Mouse (Mus musculus) intestine, embryonic 16.5 days (tissue): ENCODE measurements around the gene Clcn6. TPM values are rescaled to one million over a fixed set of nuclear protein-coding genes. Genes with fewer than 3 reads are reported as not detected.

ENCODE experiments used
- ATAC-seq: fragments of 200-750 bp; cut with Nextera tagmentation; 2 replicates; pipeline ENCODE4 v1.8.0; 2017; ENCODE audit warnings: moderate TSS enrichment, moderate library complexity
- H3K27ac ChIP-seq: fragments of 300-500 bp; sonication (generic); 2 replicates; pipeline ENCODE4 v1.5.1; 2014; ENCODE audit warnings: mild to moderate bottlenecking, low read length
- H3K27me3 ChIP-seq: fragments of 300-500 bp; sonication (generic); replicated peaks from 2 replicates; pipeline ENCODE4 v1.6.1; 2014; ENCODE audit warnings: low read length, control low read depth, mixed read lengths; ENCODE audit not compliant: control insufficient read depth, insufficient read depth
- H3K36me3 ChIP-seq: fragments of 300-500 bp; sonication (generic); 2 replicates; pipeline ENCODE4 v1.6.1; 2014; ENCODE audit warnings: low read length, control low read depth; ENCODE audit not compliant: control insufficient read depth, insufficient read depth
- H3K4me1 ChIP-seq: fragments of 300-500 bp; sonication (generic); 2 replicates; pipeline ENCODE4 v1.6.1; 2014; ENCODE audit warnings: low read length, control low read depth, mixed read lengths; ENCODE audit not compliant: control insufficient read depth, insufficient read depth
- H3K4me2 ChIP-seq: fragments of 300-500 bp; sonication (generic); 2 replicates; pipeline ENCODE4 v1.6.1; 2014; ENCODE audit warnings: low read depth, low read length, control low read depth
- H3K4me3 ChIP-seq: fragments of 300-500 bp; sonication (generic); 2 replicates; pipeline ENCODE4 v1.5.1; 2014; ENCODE audit warnings: mild to moderate bottlenecking, low read length
- H3K9ac ChIP-seq: fragments of 300-500 bp; sonication (generic); 2 replicates; pipeline ENCODE4 v1.6.1; 2014; ENCODE audit warnings: low read depth, low read length
- H3K9me3 ChIP-seq: fragments of 300-500 bp; sonication (generic); 2 replicates; pipeline ENCODE4 v1.6.1; 2016; ENCODE audit warnings: low read length, control low read depth; ENCODE audit not compliant: control insufficient read depth
- WGBS: fragments of 180-500 bp; shearing (Covaris S2); extraction: QIAGEN DNeasy Blood & Tissue Kit; methylation state at CpG from one replicate; pipeline ENCODE4 v1.1.7; 2014; 5-methylcytosine and 5-hydroxymethylcytosine counted together
- polyA plus RNA-seq: library from polyadenylated mRNA; unstranded; fragments of >200 nt; fragmentation: Nextera tagmentation; extraction: Ambion mirVana; gene quantifications from 2 replicates; pipeline ENCODE4 v1.2.1, GENCODE M21; 2015

Gene Clcn6
- polyA plus RNA-seq, 1 experiment from 2014 or later: 4.5 TPM

DNA sequence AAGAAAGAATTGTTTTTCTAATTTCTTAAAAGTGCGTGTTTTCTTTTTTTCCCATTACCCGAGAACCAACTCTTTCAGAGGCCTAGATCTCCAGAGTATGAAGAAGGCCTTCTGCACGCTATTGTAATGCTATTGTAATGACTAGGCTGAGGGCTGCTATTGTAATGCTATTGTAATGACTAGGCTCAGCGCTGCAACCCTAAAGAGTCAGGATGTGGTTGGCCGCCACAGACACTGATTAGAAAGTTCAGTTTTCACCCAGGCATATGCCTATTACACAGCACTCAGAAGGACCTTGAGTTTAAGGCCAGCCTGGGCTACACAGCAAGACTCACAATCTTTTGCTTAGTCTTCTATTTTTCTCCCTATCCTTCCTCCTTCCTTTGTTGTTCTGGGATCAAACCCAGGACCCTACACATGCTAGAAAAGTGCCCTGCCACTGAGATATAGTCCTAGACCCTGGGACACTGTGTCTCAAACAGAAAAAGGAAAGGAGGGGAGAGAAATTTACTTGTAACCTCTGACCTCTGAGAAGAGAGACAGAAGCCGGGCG, 4.7 kb downstream of the Clcn6 start:
- H3K4me2 ChIP-seq: no peak overlapping the region
- H3K9me3 ChIP-seq: no peaks in the 10 kb centered on the region

DNA sequence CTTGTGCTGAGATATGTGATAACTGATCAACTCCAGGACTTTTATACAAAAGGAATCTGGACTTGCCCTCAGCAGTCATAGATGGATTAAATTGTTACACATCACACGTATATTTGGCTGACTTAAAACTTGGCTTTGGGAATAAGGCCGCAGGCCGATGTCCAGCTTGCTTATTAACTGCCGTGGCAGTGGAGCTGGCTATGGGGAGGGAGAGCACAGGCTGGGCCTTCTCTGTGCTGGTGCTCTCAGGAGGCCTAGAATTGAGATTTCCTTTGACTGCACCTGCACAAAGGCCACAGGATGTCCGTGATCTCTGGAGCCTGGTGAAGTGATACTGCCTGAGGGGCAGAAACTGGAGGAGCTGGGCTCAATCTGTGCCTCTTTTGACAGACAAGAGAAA, 8.1 kb downstream of the Clcn6 start:
- H3K9me3 ChIP-seq: no peaks in the 10 kb centered on the region
- H3K36me3 ChIP-seq: 0 out of 2 replicates have a peak, but pooled peaks cover 5% of the 10 kb centered on the region
- no peak overlapping the region for H3K4me2 ChIP-seq
- H3K27ac ChIP-seq: no peak overlapping the region
- 85% methylated on average over 5 of the region's 5 CpGs for WGBS
- no peak overlapping the region for H3K4me3 ChIP-seq
- H3K4me1 ChIP-seq: no peaks in the 10 kb centered on the region
- no peaks in the 10 kb centered on the region for H3K27me3 ChIP-seq
- no peak overlapping the region for H3K9ac ChIP-seq
- ATAC-seq: no peak

More for the DNA sequence above, 4.7 kb downstream of the Clcn6 start:
- H3K27me3 ChIP-seq: no peaks in the 10 kb centered on the region
- H3K4me1 ChIP-seq: peaks cover 7% of the 10 kb centered on the region
- no peak overlapping the region for H3K27ac ChIP-seq
- 84% methylated on average over 7 of the region's 7 CpGs for WGBS
- no peak overlapping the region for H3K9ac ChIP-seq
- no peak overlapping the region for H3K4me3 ChIP-seq
- 0 out of 2 replicates have a peak, but pooled peaks cover 3% of the 10 kb centered on the region for H3K36me3 ChIP-seq
- no peak for ATAC-seq

DNA sequence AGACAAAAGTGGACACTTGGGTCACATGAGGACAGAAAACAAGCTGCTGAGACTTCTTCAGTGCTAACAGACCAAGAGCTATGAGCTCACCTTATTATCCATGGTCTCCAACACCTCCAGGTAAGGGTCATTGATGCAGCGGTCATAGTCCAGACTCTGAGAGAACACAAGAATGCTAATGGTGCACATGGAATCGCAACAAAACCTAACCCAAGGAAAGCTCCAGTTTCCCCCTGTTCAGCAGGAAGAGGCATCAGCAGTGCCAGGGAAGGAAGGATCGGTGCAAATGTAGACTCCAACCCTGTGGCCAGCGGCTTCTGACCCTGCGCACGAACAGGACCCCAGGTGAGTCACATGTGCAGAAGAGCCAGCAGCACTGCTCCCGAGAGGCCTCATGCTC, 9.3 kb downstream of the Clcn6 start:
- Histone ChIP-seq H3K27ac (no peak overlapping the region), H3K27me3 (no peaks in the 10 kb centered on the region), H3K4me1 (no peaks in the 10 kb centered on the region), H3K36me3 (0 out of 2 replicates have a peak, but pooled peaks cover 3% of the 10 kb centered on the region), H3K9me3 (no peaks in the 10 kb centered on the region), H3K4me3 (no peak overlapping the region), H3K9ac (no peak overlapping the region), H3K4me2 (no peak overlapping the region)
- ATAC-seq: no peak
- WGBS: 93% methylated on average over 7 of the region's 7 CpGs

DNA sequence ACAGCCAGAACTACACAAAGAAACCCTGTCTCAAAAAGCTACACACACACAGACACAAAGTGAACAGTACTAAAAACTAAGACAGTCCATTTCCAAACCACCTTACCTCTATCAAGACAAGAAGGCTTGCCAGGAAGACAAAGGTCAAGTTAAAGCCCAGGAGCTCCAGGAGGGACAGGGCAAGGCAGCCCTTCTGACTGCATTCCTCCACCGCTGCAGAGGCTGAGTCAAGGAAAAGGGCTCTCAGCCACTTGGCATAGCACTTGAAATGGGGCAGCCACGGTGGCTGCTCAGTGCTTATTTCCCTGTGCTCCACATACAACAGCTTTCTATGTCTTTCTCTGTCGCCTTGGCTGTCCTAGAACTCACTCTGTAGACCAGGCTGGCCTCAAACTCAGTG, 14.6 kb downstream of the Clcn6 start:
- WGBS: 86% methylated on average over 3 of the region's 3 CpGs
- Histone ChIP-seq H3K4me1 (no peaks in the 10 kb centered on the region), H3K27me3 (no peaks in the 10 kb centered on the region), H3K9me3 (no peaks in the 10 kb centered on the region), H3K4me2 (no peak overlapping the region), H3K4me3 (no peak overlapping the region), H3K36me3 (peaks cover 10% of the 10 kb centered on the region), H3K27ac (no peak overlapping the region), H3K9ac (no peak overlapping the region)
- ATAC-seq: no peak

DNA sequence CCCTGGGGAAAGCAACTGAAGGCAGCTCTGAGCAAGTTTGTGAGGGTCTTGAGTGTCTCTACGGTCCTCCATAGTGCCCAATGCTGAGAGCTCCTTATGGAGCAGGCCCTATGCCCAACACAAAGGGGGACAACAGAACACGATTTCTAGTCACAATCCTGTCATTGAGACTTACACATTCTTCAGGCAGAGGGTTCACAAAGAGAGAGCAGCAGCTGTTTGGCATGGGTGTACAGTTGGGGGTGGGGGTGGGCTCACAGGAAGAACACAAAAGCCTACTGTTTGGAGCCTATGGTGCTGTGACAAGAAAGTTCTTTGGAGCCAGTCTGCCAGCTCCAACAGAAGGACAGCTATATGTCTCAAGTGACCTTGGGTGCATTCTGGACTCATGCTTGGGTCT, 20.2 kb downstream of the Clcn6 start:
- Histone ChIP-seq H3K4me1 (no peaks in the 10 kb centered on the region), H3K4me2 (no peak overlapping the region), H3K9ac (no peak overlapping the region), H3K4me3 (no peak overlapping the region), H3K27me3 (no peaks in the 10 kb centered on the region), H3K9me3 (no peaks in the 10 kb centered on the region), H3K27ac (no peak overlapping the region), H3K36me3 (peaks cover 36% of the 10 kb centered on the region)
- ATAC-seq: 0 out of 2 replicates have a peak, but pooled peaks have one; percentile 23
- 75% methylated on average over 2 of the region's 2 CpGs for WGBS

DNA sequence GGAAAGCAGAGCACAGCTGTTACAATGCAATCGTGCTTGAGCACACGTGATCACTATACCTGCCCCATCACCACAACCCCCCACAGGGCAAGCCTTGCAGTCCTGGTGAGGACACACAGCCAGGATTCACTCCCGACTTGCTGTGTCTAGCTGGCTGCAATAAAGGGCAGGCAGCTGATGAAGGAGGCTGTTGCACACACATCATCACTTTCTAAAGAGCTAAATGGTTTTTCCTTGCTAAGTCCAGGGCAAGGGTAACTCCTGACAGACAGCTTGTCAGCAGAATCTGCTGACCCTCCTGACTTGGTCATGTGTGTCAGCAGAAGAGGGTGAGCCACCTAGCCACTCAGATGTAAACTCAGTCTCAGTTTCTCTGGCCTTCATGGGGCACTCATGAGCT, 21.6 kb downstream of the Clcn6 start:
- Histone ChIP-seq H3K4me2 (no peak overlapping the region), H3K9me3 (no peaks in the 10 kb centered on the region), H3K4me3 (no peak overlapping the region), H3K27ac (no peak overlapping the region), H3K36me3 (peaks cover 39% of the 10 kb centered on the region), H3K27me3 (no peaks in the 10 kb centered on the region), H3K9ac (no peak overlapping the region), H3K4me1 (no peaks in the 10 kb centered on the region)
- no peak for ATAC-seq
- 84% methylated on average over 3 of the region's 3 CpGs for WGBS

DNA sequence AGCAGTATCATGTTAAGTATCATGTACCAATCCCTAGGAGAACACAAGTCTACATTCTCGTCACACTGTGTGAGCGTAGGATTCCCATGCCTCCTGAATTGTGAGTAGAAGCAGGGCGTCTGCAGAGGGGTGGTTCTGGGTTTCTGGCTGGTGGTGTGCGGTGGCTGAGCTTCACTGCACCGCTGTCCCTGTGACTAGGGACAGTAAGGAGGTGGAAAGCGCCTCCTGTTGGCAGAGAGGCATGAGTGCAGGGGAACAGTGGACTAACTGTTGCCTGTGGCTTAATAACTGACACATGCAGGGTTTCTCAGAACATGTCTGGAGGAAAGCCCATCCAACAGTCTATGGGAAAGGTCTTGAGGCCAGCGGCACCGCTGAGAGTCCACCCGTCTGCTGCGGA, 23.2 kb downstream of the Clcn6 start:
- no peaks in the 10 kb centered on the region for H3K4me1 ChIP-seq
- H3K27me3 ChIP-seq: no peaks in the 10 kb centered on the region
- no peaks in the 10 kb centered on the region for H3K9me3 ChIP-seq
- ATAC-seq: no peak
- H3K27ac ChIP-seq: no peak overlapping the region
- H3K4me3 ChIP-seq: no peak overlapping the region
- H3K9ac ChIP-seq: no peak overlapping the region
- no peak overlapping the region for H3K4me2 ChIP-seq
- peaks cover 45% of the 10 kb centered on the region for H3K36me3 ChIP-seq
- WGBS: 83% methylated on average over 10 of the region's 10 CpGs

DNA sequence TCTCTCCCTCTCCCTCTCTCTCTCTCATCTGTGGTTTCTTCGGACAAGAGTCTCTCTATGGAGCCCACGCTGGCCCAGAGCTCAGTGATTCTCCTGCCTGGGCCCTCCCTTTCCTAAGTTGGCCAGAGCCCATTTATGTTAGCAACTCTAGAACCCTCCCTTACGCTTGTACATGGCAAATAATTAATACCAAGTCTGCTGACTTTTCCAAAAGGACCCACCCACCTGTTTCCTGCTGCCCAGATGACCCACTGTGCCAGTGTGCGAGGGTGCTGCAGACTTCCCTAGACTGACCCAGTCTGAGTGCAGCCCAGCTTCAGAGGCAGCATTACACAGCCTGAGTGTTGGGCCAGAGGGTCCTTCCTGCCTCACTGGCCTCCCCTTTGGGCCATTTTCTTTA, 26.4 kb downstream of the Clcn6 start:
- H3K36me3 ChIP-seq: peaks cover 48% of the 10 kb centered on the region
- no peaks in the 10 kb centered on the region for H3K4me1 ChIP-seq
- WGBS: 91% methylated on average over 4 of the region's 4 CpGs
- H3K4me2 ChIP-seq: no peak overlapping the region
- no peak overlapping the region for H3K27ac ChIP-seq
- ATAC-seq: no peak
- H3K9me3 ChIP-seq: no peaks in the 10 kb centered on the region
- H3K27me3 ChIP-seq: no peaks in the 10 kb centered on the region
- H3K9ac ChIP-seq: no peak overlapping the region
- no peak overlapping the region for H3K4me3 ChIP-seq

DNA sequence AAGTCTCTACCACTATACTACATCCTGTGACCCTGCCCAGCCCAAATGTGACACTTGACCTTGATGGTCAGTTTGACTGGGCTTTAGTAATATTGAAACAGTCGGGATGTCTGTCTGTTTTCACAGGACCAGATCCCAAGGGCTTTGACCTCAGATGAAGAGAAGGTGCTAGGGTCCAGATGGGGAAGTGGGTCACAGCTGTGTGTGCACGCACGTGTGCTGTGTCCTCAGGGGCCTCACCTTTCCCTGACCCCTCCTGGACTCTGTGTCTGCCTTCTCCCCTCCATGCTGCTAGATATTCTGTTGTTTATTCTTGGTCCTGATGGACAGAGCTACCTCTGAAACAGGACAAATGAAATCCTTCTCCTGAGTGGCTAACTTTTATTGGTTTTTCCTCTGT, 27.3 kb downstream of the Clcn6 start:
- WGBS: 72% methylated on average over 3 of the region's 3 CpGs
- Histone ChIP-seq H3K4me3 (no peak overlapping the region), H3K9ac (no peak overlapping the region), H3K36me3 (peaks cover 41% of the 10 kb centered on the region), H3K4me2 (no peak overlapping the region), H3K27ac (no peak overlapping the region), H3K27me3 (no peaks in the 10 kb centered on the region), H3K9me3 (no peaks in the 10 kb centered on the region), H3K4me1 (no peaks in the 10 kb centered on the region)
- ATAC-seq: no peak

DNA sequence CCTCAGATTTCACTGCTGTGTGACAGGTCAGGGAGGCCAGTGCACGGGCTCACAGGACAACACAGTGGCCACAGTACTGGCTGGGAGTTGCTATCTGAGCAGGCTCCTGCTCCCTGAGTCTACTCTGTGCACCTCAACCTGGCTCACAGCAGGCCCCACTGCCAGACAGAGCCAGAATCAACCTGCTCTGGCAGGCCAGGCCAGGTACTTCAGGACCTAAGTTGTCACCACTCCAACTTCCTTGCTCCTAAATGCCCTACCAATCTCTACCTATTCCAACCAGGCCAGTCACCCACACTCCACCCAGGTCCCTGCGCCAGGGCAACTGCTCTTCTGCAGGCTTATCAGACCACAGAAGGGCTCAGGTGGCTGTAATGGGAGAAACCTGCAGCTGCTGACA, 29.0 kb downstream of the Clcn6 start:
- Histone ChIP-seq H3K4me3 (no peak overlapping the region), H3K27me3 (no peaks in the 10 kb centered on the region), H3K9ac (no peak overlapping the region), H3K27ac (no peak overlapping the region), H3K36me3 (peaks cover 36% of the 10 kb centered on the region), H3K4me2 (no peak overlapping the region), H3K4me1 (no peaks in the 10 kb centered on the region), H3K9me3 (no peaks in the 10 kb centered on the region)
- 88% methylated on average over 2 of the region's 2 CpGs for WGBS
- ATAC-seq: no peak
